Mouse (Mus musculus) liver, embryonic 13.5 days (tissue): ENCODE measurements around the gene Adam23. TPM values are rescaled to one million over a fixed set of nuclear protein-coding genes. Genes with fewer than 3 reads are reported as not detected.
"Not testable (repeated sequence)": the region's sequence is repeated elsewhere in the genome, so short reads cannot be mapped to it uniquely, and the experiment has no call there.

Source experiments
- ATAC-seq: fragments of 200-750 bp; cut with Nextera tagmentation; 2 replicates; pipeline ENCODE4 v1.8.0; 2017; ENCODE audit warnings: low read depth, mild to moderate bottlenecking, moderate number of reproducible peaks, moderate library complexity
- DNase-seq: peaks from one replicate; pipeline ENCODE4 v3.0.0; 2022
- H3K27ac ChIP-seq: fragments of 300-500 bp; sonication (generic); 2 replicates; pipeline ENCODE4 v1.5.1; 2015; ENCODE audit warnings: moderate library complexity, mild to moderate bottlenecking, inconsistent platforms
- H3K27me3 ChIP-seq: fragments of 300-500 bp; sonication (generic); 2 replicates; pipeline ENCODE4 v1.6.1; 2015; ENCODE audit warnings: mild to moderate bottlenecking, inconsistent platforms
- H3K36me3 ChIP-seq: fragments of 300-500 bp; sonication (generic); 2 replicates; pipeline ENCODE4 v1.6.1; 2015; ENCODE audit warnings: mild to moderate bottlenecking, inconsistent platforms
- H3K4me1 ChIP-seq: fragments of 300-500 bp; sonication (generic); replicated peaks from 2 replicates; pipeline ENCODE4 v1.6.1; 2015; ENCODE audit warnings: inconsistent platforms
- H3K4me2 ChIP-seq: fragments of 300-500 bp; sonication (generic); 2 replicates; pipeline ENCODE4 v1.6.1; 2015; ENCODE audit warnings: inconsistent platforms, mild to moderate bottlenecking, moderate library complexity
- H3K4me3 ChIP-seq: fragments of 300-500 bp; sonication (generic); replicated peaks from 2 replicates; pipeline ENCODE4 v1.5.1; 2015; ENCODE audit warnings: mild to moderate bottlenecking, inconsistent platforms
- H3K9ac ChIP-seq: fragments of 300-500 bp; sonication (generic); 2 replicates; pipeline ENCODE4 v1.6.1; 2015; ENCODE audit warnings: mild to moderate bottlenecking, inconsistent platforms
- H3K9me3 ChIP-seq: fragments of 300-500 bp; sonication (generic); replicated peaks from 2 replicates; pipeline ENCODE4 v1.6.1; 2016; ENCODE audit warnings: inconsistent platforms
- WGBS: fragments of 180-500 bp; shearing (Covaris S2); methylation state at CpG from one replicate; pipeline ENCODE4 v1.1.7; 2015; ENCODE audit not compliant: insufficient replicate concordance; 5-methylcytosine and 5-hydroxymethylcytosine counted together
- polyA plus RNA-seq: library from polyadenylated mRNA; unstranded; fragments of >200 nt; fragmentation: Nextera tagmentation; extraction: Ambion mirVana; gene quantifications from 2 replicates; pipeline ENCODE4 v1.2.1, GENCODE M21; 2015

The Adam23 gene
- polyA plus RNA-seq, 1 experiment from 2014 or later, result 0.12 TPM

GRCm38 (mm10) chr1:63579153-63579552 lies 133.5 kb downstream of the Adam23 start:
- DNase-seq (no peak), ATAC-seq (no peak)
- no peaks in the 10 kb centered on the region for H3K27me3 ChIP-seq
- WGBS, result 71% methylated on average over 8 of the region's 8 CpGs
- no peaks in the 10 kb centered on the region for H3K36me3 ChIP-seq
- H3K4me1 ChIP-seq, result no peaks in the 10 kb centered on the region
- no peaks in the 10 kb centered on the region for H3K9me3 ChIP-seq
- no peak overlapping the region for H3K27ac ChIP-seq
- H3K4me3 ChIP-seq, result no peak overlapping the region
- H3K4me2 ChIP-seq, result no peak overlapping the region
- no peak overlapping the region for H3K9ac ChIP-seq

DNA sequence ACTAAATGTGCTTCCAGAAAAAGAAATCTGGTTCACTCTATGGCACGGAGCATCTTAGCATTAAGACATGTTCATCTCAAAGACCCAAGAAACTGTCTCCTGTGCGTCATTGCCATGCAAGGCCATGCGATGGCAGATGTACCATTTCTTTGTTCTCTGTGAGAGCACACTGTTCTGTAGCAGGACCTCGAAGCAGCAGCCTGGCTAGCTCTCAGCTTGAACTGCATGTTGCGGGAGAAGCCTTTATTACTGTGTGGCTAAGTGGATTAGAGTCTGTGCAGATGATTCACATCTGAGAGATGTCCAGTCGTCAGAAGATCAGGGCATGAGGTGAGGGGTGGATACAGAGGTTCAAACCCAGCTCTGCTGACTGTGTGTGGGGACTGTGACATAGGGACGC lies 141.2 kb downstream of the Adam23 start:
- ATAC-seq, result no peak
- no peaks in the 10 kb centered on the region for H3K36me3 ChIP-seq
- DNase-seq, result no peak
- H3K4me1 ChIP-seq, result no peaks in the 10 kb centered on the region
- 60% methylated on average over 7 of the region's 7 CpGs for WGBS
- H3K4me3 ChIP-seq, result no peak overlapping the region
- H3K27ac ChIP-seq, result no peak overlapping the region
- H3K4me2 ChIP-seq, result no peak overlapping the region
- H3K27me3 ChIP-seq, result no peaks in the 10 kb centered on the region
- H3K9ac ChIP-seq, result no peak overlapping the region
- no peaks in the 10 kb centered on the region for H3K9me3 ChIP-seq

DNA sequence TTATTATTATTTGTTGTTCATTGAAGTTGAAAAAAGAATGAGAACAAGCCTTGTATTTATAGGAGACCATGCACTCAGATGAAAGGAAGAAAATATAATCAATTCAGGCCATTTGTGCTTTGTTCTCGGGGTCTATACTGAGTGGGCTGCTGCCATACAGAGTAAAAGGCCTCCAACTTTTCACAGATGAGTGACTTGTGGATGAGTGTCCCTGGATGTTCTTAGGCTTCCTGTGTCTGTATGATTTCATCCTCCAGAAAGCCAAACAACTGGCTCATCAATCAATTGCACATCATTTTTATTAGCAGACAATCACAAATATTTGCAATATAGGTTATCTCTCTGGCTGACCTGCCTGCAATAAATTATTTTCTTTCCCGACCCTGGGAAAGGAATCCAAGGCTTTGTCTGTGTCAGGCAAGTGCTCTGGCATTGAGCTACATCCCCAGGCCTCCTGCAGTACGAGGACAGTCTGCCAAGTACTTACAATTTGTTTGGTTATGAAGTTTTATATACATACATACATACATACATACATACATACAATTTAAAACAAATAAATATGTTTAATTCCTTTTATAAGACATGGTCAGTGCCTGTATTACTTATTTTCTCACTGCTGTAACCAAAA lies 158.3 kb downstream of the Adam23 start:
- 34% methylated on average over 3 of the region's 3 CpGs for WGBS
- H3K27ac ChIP-seq, result no peak overlapping the region
- no peaks in the 10 kb centered on the region for H3K27me3 ChIP-seq
- H3K4me3 ChIP-seq, result no peak overlapping the region
- H3K9ac ChIP-seq, result no peak overlapping the region
- DNase-seq (no peak), ATAC-seq (no peak)
- no peaks in the 10 kb centered on the region for H3K36me3 ChIP-seq
- H3K4me2 ChIP-seq, result no peak overlapping the region
- no peaks in the 10 kb centered on the region for H3K9me3 ChIP-seq
- H3K4me1 ChIP-seq, result no peaks in the 10 kb centered on the region

GRCm38 (mm10) chr1:63609613-63610012 lies 163.9 kb downstream of the Adam23 start:
- no peak for DNase-seq
- Histone ChIP-seq H3K36me3 (no peaks in the 10 kb centered on the region), H3K27me3 (0 out of 2 replicates have a peak, but pooled peaks cover 3% of the 10 kb centered on the region), H3K4me2 (no peak overlapping the region), H3K4me1 (no peaks in the 10 kb centered on the region), H3K9me3 (no peaks in the 10 kb centered on the region), H3K4me3 (no peak overlapping the region), H3K9ac (no peak overlapping the region), H3K27ac (no peak overlapping the region)
- ATAC-seq, result no peak
- 74% methylated on average over 4 of the region's 4 CpGs for WGBS

GRCm38 (mm10) chr1:63614594-63614993 lies 168.9 kb downstream of the Adam23 start:
- Histone ChIP-seq H3K9ac (no peak overlapping the region), H3K27ac (no peak overlapping the region), H3K27me3 (0 out of 2 replicates have a peak, but pooled peaks cover 3% of the 10 kb centered on the region), H3K9me3 (no peaks in the 10 kb centered on the region), H3K4me2 (no peak overlapping the region), H3K36me3 (no peaks in the 10 kb centered on the region), H3K4me1 (no peaks in the 10 kb centered on the region), H3K4me3 (no peak overlapping the region)
- DNase-seq (no peak), ATAC-seq (no peak)
- WGBS, result 1% methylated on average over 11 of the region's 11 CpGs

GRCm38 (mm10) chr1:63615668-63616067 lies 170.0 kb downstream of the Adam23 start, which contains the start of gene Gm39653:
Gene Gm39653 (plus strand): TSS chr1:63615968.
- DNase-seq (no peak), ATAC-seq (no peak)
- H3K4me1 ChIP-seq, result no peaks in the 10 kb centered on the region
- H3K9ac ChIP-seq, result no peak within 1 kb of the TSS
- no peak within 1 kb of the TSS for H3K4me3 ChIP-seq
- H3K4me2 ChIP-seq, result no peak within 1 kb of the TSS
- H3K27ac ChIP-seq, result no peak within 1 kb of the TSS
- 0 out of 2 replicates have a peak, but pooled peaks cover 3% of the 10 kb centered on the region for H3K27me3 ChIP-seq
- no peaks in the 10 kb centered on the region for H3K9me3 ChIP-seq
- no peaks in the 10 kb centered on the region for H3K36me3 ChIP-seq
- WGBS, result 54% methylated on average over 3 of the region's 3 CpGs

GRCm38 (mm10) chr1:63628211-63628610 lies 182.5 kb downstream of the Adam23 start:
- DNase-seq, result no peak

DNA sequence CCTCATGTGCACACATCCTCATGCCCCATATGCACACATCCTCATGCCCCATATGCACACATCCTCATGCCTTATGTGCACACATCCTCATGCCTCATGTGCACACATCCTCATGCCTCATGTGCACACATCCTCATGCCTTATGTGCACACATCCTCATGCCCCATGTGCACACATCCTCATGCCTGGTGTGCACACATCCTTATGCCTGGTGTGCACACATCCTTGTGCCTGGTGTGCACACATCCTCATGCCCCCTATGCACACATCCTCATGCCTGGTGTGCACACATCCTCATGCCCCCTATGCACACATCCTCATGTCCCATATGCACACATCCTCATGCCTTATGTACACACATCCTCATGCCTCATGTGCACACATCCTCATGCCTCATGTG lies 184.7 kb downstream of the Adam23 start:
- H3K4me2 ChIP-seq, H3K27me3 ChIP-seq, H3K4me1 ChIP-seq, H3K27ac ChIP-seq, ATAC-seq, H3K4me3 ChIP-seq, H3K9me3 ChIP-seq, H3K9ac ChIP-seq, DNase-seq, H3K36me3 ChIP-seq: not testable (repeated sequence)

More at GRCm38 (mm10) chr1:63628211-63628610, 182.5 kb downstream of the Adam23 start:
- Histone ChIP-seq H3K27ac (no peak overlapping the region), H3K4me1 (no peaks in the 10 kb centered on the region), H3K9ac (no peak overlapping the region), H3K4me2 (no peak overlapping the region), H3K36me3 (no peaks in the 10 kb centered on the region), H3K9me3 (0 out of 2 replicates have a peak, but pooled peaks cover 7% of the 10 kb centered on the region), H3K4me3 (no peak overlapping the region), H3K27me3 (no peaks in the 10 kb centered on the region)
- no peak for ATAC-seq
- WGBS, result 49% methylated on average over 2 of the region's 2 CpGs

DNA sequence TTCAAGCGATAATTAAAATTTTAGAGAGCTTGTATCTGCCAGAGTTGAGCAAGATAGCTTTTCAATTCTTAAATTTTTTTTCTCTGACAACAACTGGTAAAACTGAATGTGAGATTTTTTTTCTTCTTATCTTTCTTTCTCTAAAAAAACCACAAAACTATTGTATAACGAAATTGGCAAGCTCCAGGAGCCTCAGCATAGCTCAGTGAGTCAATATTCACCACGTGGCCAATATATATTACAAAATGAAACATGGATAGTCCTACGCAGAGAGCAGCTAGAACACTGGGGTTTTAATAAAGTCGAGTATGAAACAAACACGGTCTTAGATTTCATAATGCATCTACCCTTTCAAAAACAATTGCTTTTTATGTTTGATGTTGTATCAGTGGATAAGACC lies 194.2 kb downstream of the Adam23 start:
- H3K27me3 ChIP-seq, result no peaks in the 10 kb centered on the region
- H3K36me3 ChIP-seq, result no peaks in the 10 kb centered on the region
- H3K9ac ChIP-seq, result no peak overlapping the region
- no peak overlapping the region for H3K4me2 ChIP-seq
- no peak for DNase-seq
- H3K4me1 ChIP-seq, result no peaks in the 10 kb centered on the region
- no peaks in the 10 kb centered on the region for H3K9me3 ChIP-seq
- H3K4me3 ChIP-seq, result no peak overlapping the region
- H3K27ac ChIP-seq, result no peak overlapping the region
- ATAC-seq, result no peak
- WGBS, result 57% methylated on average over 6 of the region's 6 CpGs

Other genes with a start within 250 kb of the Adam23 start
- not detected in 2 replicates for gene Gpr1, start 231.3 kb upstream of the Adam23 start, polyA plus RNA-seq
- 0.89 and 0.94 TPM in 2 replicates for gene Zdbf2, start 172.6 kb upstream of the Adam23 start, polyA plus RNA-seq
- not detected in 2 replicates for gene Gm39653, start 170.1 kb downstream of the Adam23 start, polyA plus RNA-seq
- gene Dytn, start 241.0 kb downstream of the Adam23 start, polyA plus RNA-seq, result not detected in 2 replicates